Mouse (Mus musculus): ENCODE data around the gene Ptgdr.
"Not testable (repeated sequence)": the region's sequence is repeated elsewhere in the genome, so short reads cannot be mapped to it uniquely, and the experiment has no call there.

Gene Ptgdr

GRCm38 (mm10) chr14:44827736-44828135 lies 31.4 kb downstream of the Ptgdr start:
- CTCF ChIA-PET: interaction anchor here in 1 of 4 experiments (0.7 kb wide), 1 partner anchor 277 kb away, joined by 3 read pairs; no protein-coding TSS in a partner anchor
- POLR2A ChIA-PET: no interaction called here

GRCm38 (mm10) chr14:44821177-44822057 lies 37.8 kb downstream of the Ptgdr start:
- POLR2A ChIA-PET: no interaction called here
- CTCF ChIA-PET: no interaction called here

DNA sequence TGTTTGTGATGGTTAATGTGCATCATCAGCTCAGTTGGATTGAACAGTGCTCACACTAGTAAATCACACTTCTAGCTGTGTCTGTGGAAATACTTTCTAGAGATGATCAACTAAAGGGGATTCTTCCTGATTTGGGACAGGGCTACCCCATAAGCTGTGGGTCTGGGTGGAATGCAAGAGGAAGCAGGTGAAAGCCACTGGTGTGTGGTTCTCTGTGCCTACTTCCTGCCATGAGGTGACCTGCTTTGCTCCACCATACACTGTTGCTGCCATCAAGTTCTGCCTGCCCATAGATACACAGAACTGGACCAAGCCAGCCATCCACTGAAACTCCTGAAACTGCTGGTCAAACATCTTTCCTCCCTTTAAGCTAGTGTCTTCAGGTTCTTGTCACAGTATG lies 46.0 kb downstream of the Ptgdr start:
- CTCF ChIA-PET: interaction anchor here in 1 of 4 experiments (0.9 kb wide), 1 partner anchor 38 kb away, joined by 4 read pairs; no protein-coding TSS in a partner anchor
- POLR2A ChIA-PET: not testable (repeated sequence)

All from embryonic stem cell, embryonic (primary cell).